Mouse (Mus musculus) liver, embryonic 13.5 days (tissue): ENCODE measurements at regions not wholly inside any gene's neighbourhood (a gene's known extent, or its start where the extent isn't known, plus 50 kb on each side); places are given as distances from the start of the nearest gene placed in this dataset. TPM values are rescaled to one million over a fixed set of nuclear protein-coding genes. Genes with fewer than 3 reads are reported as not detected.

Source experiments
- ATAC-seq: fragments of 200-750 bp; cut with Nextera tagmentation; 2 replicates; pipeline ENCODE4 v1.8.0; 2017; ENCODE audit warnings: low read depth, mild to moderate bottlenecking, moderate number of reproducible peaks, moderate library complexity
- DNase-seq: peaks from one replicate; pipeline ENCODE4 v3.0.0; 2022
- H3K27ac ChIP-seq: fragments of 300-500 bp; sonication (generic); 2 replicates; pipeline ENCODE4 v1.5.1; 2015; ENCODE audit warnings: moderate library complexity, mild to moderate bottlenecking, inconsistent platforms
- H3K27me3 ChIP-seq: fragments of 300-500 bp; sonication (generic); 2 replicates; pipeline ENCODE4 v1.6.1; 2015; ENCODE audit warnings: mild to moderate bottlenecking, inconsistent platforms
- H3K36me3 ChIP-seq: fragments of 300-500 bp; sonication (generic); 2 replicates; pipeline ENCODE4 v1.6.1; 2015; ENCODE audit warnings: mild to moderate bottlenecking, inconsistent platforms
- H3K4me1 ChIP-seq: fragments of 300-500 bp; sonication (generic); replicated peaks from 2 replicates; pipeline ENCODE4 v1.6.1; 2015; ENCODE audit warnings: inconsistent platforms
- H3K4me2 ChIP-seq: fragments of 300-500 bp; sonication (generic); 2 replicates; pipeline ENCODE4 v1.6.1; 2015; ENCODE audit warnings: inconsistent platforms, mild to moderate bottlenecking, moderate library complexity
- H3K4me3 ChIP-seq: fragments of 300-500 bp; sonication (generic); replicated peaks from 2 replicates; pipeline ENCODE4 v1.5.1; 2015; ENCODE audit warnings: mild to moderate bottlenecking, inconsistent platforms
- H3K9ac ChIP-seq: fragments of 300-500 bp; sonication (generic); 2 replicates; pipeline ENCODE4 v1.6.1; 2015; ENCODE audit warnings: mild to moderate bottlenecking, inconsistent platforms
- H3K9me3 ChIP-seq: fragments of 300-500 bp; sonication (generic); replicated peaks from 2 replicates; pipeline ENCODE4 v1.6.1; 2016; ENCODE audit warnings: inconsistent platforms
- WGBS: fragments of 180-500 bp; shearing (Covaris S2); methylation state at CpG from one replicate; pipeline ENCODE4 v1.1.7; 2015; ENCODE audit not compliant: insufficient replicate concordance; 5-methylcytosine and 5-hydroxymethylcytosine counted together
- microRNA-seq: library from miRNA; unstranded; fragments of <30 nt; microRNA quantifications from one replicate; pipeline ENCODE4, GENCODE M21; 2016

GRCm38 (mm10) chr12:94795913-94796615, 896.0 kb upstream of the Flrt2 start:
- Histone ChIP-seq H3K4me2 (no peak overlapping the region), H3K27ac (no peak overlapping the region), H3K36me3 (no peaks in the 10 kb centered on the region), H3K4me3 (no peak overlapping the region), H3K27me3 (no peaks in the 10 kb centered on the region), H3K9me3 (no peaks in the 10 kb centered on the region), H3K4me1 (no peaks in the 10 kb centered on the region), H3K9ac (no peak overlapping the region)
- ATAC-seq = no peak
- no peak for DNase-seq
- 68% methylated on average over 5 of the region's 5 CpGs for WGBS

GRCm38 (mm10) chr12:94804692-94805091, 887.3 kb upstream of the Flrt2 start:
- no peak overlapping the region for H3K4me2 ChIP-seq
- DNase-seq = no peak
- H3K27ac ChIP-seq = no peak overlapping the region
- no peak overlapping the region for H3K4me3 ChIP-seq
- ATAC-seq = no peak
- no peaks in the 10 kb centered on the region for H3K9me3 ChIP-seq
- H3K9ac ChIP-seq = no peak overlapping the region
- no peaks in the 10 kb centered on the region for H3K4me1 ChIP-seq
- WGBS = 72% methylated on average over 1 of the region's 1 CpGs
- no peaks in the 10 kb centered on the region for H3K27me3 ChIP-seq
- H3K36me3 ChIP-seq = no peaks in the 10 kb centered on the region

GRCm38 (mm10) chr12:94831400-94831799, 860.6 kb upstream of the Flrt2 start:
- Histone ChIP-seq H3K4me1 (no peaks in the 10 kb centered on the region), H3K9ac (no peak overlapping the region), H3K4me2 (no peak overlapping the region), H3K36me3 (no peaks in the 10 kb centered on the region), H3K9me3 (no peaks in the 10 kb centered on the region), H3K27me3 (no peaks in the 10 kb centered on the region), H3K4me3 (no peak overlapping the region), H3K27ac (no peak overlapping the region)
- no peak for DNase-seq
- 73% methylated on average over 2 of the region's 2 CpGs for WGBS
- ATAC-seq = no peak

- Histone ChIP-seq H3K36me3 (no peaks in the 10 kb centered on the region), H3K4me3 (no peak overlapping the region), H3K4me1 (no peaks in the 10 kb centered on the region), H3K9ac (no peak overlapping the region), H3K27ac (no peak overlapping the region), H3K4me2 (no peak overlapping the region), H3K27me3 (no peaks in the 10 kb centered on the region), H3K9me3 (no peaks in the 10 kb centered on the region)
- ATAC-seq = no peak
- no peak for DNase-seq
These were observed 829.3 kb upstream of the Flrt2 start for GRCm38 (mm10) chr12:94862720-94863119.

GRCm38 (mm10) chr12:94910816-94911215, 781.2 kb upstream of the Flrt2 start:
- H3K9ac ChIP-seq = no peak overlapping the region
- H3K4me1 ChIP-seq = no peaks in the 10 kb centered on the region
- no peaks in the 10 kb centered on the region for H3K27me3 ChIP-seq
- no peaks in the 10 kb centered on the region for H3K9me3 ChIP-seq
- DNase-seq = no peak
- ATAC-seq = no peak
- H3K4me2 ChIP-seq = no peak overlapping the region
- H3K27ac ChIP-seq = no peak overlapping the region
- WGBS = 62% methylated on average over 2 of the region's 2 CpGs
- no peak overlapping the region for H3K4me3 ChIP-seq
- H3K36me3 ChIP-seq = no peaks in the 10 kb centered on the region

GRCm38 (mm10) chr12:94943067-94943466, 749.0 kb upstream of the Flrt2 start:
- WGBS = 74% methylated on average over 6 of the region's 6 CpGs
- Histone ChIP-seq H3K4me2 (no peak overlapping the region), H3K4me1 (no peaks in the 10 kb centered on the region), H3K36me3 (no peaks in the 10 kb centered on the region), H3K27ac (no peak overlapping the region), H3K27me3 (no peaks in the 10 kb centered on the region), H3K9ac (no peak overlapping the region), H3K4me3 (no peak overlapping the region), H3K9me3 (no peaks in the 10 kb centered on the region)
- ATAC-seq (no peak), DNase-seq (no peak)

Small RNA genes lying in the stretch of these regions (microRNA-seq; reads per million reads assigned to microRNA genes)
- not detected for gene Mir8099-2
